Mouse (Mus musculus): ENCODE measurements at regions not wholly inside any gene's neighbourhood (a gene's known extent, or its start where the extent isn't known, plus 50 kb on each side); places are given as distances from the start of the nearest gene placed in this dataset.

DNA sequence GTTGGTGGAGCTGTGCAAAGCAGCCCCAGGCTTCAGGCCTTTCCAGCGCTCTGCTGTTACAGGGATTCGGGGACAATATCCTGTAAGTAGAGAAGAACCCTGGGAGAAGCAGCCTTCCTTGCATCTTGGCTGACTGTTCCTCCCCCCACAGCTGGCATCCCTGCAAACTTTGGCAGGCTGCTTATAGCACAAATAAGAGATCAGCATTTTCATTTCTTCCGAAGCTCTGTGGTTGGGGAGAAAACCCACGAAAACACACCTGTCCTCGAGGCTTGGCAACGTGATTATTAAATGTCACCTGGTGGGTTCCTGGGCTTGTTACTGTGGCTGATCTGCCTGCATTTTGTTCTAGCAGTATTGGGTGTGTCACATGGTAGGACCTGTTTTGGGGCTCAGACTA lies 86.5 kb upstream of the Eef2kmt start:
- no peak overlapping the region for H3K27ac ChIP-seq
- no peaks in the 10 kb centered on the region for H3K36me3 ChIP-seq (replicated peaks)
- H3K4me1 ChIP-seq: no peaks in the 10 kb centered on the region
- 87% methylated on average over 6 of the region's 6 CpGs for WGBS
- H3K27me3 ChIP-seq (ENCODE audit: poor library complexity, severe bottlenecking): no peaks in the 10 kb centered on the region
- DNase-seq (ENCODE audit: extremely low spot score, low spot score): no peak
- H3K9me3 ChIP-seq: no peaks in the 10 kb centered on the region
- H3K4me3 ChIP-seq: no peak overlapping the region

DNA sequence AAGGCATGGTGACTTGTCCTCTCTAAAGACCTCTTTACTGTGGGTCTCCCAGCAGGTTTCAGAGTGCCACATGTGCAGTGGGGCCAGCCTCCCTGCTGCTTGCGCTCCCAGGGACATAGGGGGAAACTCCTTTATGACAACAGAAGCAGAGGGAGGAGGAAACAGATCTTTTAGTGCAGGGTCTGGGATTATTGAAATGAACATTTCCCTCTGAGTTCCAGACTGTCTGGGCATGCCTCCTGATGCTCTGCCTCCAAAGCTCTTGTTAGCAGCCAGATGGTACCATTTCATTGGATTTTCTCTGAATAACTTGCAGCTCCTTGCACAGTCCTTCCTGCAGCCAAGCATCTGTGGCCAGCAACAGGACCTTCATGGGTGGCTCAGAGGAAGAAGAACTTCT lies 60.5 kb upstream of the Eef2kmt start:
- H3K9me3 ChIP-seq: no peaks in the 10 kb centered on the region
- no peak for DNase-seq (ENCODE audit: extremely low spot score, low spot score)
- H3K4me1 ChIP-seq: no peaks in the 10 kb centered on the region
- no peaks in the 10 kb centered on the region for H3K27me3 ChIP-seq (ENCODE audit: poor library complexity, severe bottlenecking)
- no peak overlapping the region for H3K4me3 ChIP-seq
- H3K27ac ChIP-seq: no peak overlapping the region
- H3K36me3 ChIP-seq (replicated peaks): no peaks in the 10 kb centered on the region
- 91% methylated on average over 1 of the region's 1 CpGs for WGBS

- no peaks in the 10 kb centered on the region for H3K4me1 ChIP-seq
- H3K9me3 ChIP-seq: no peaks in the 10 kb centered on the region
- H3K36me3 ChIP-seq (replicated peaks): no peaks in the 10 kb centered on the region
- no peak for DNase-seq (ENCODE audit: extremely low spot score, low spot score)
- H3K4me3 ChIP-seq: no peak overlapping the region
- H3K27ac ChIP-seq: no peak overlapping the region
- H3K27me3 ChIP-seq (ENCODE audit: poor library complexity, severe bottlenecking): peaks cover 12% of the 10 kb centered on the region
- 80% methylated on average over 6 of the region's 6 CpGs for WGBS
Measured at GRCm38 (mm10) chr16:5313261-5313660, 57.5 kb upstream of the Eef2kmt start.

DNA sequence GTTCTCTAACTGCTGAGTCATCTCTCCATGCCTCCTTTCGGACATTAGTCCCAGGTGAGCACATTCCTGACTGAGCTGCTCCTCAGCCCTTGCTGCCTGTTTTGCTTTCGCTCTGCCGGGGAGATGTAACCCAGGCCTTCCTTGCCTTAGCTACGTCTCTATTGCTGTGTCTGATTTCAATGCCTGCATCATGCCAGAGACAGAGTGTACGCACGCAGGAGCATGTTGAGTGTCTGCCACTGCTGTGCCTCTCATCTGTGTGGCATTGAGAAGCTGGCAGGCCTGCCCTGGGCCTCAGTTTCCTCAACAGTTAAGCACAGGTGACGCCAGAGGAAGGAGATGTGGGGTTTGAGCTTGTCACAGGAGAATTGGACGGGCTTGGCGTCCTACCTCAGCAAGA lies 55.7 kb upstream of the Eef2kmt start:
- Histone ChIP-seq H3K4me1 (peaks cover 10% of the 10 kb centered on the region; the same call in 1 of the 2 replicates), H3K9me3 (no peaks in the 10 kb centered on the region), H3K27me3 (ENCODE audit: poor library complexity, severe bottlenecking) (peaks cover 27% of the 10 kb centered on the region), H3K27ac (no peak overlapping the region), H3K4me3 (no peak overlapping the region), H3K36me3 (replicated peaks) (no peaks in the 10 kb centered on the region)
- DNase-seq (ENCODE audit: extremely low spot score, low spot score): no peak
- WGBS: 91% methylated on average over 9 of the region's 9 CpGs

GRCm38 (mm10) chr16:5310736-5311135 lies 55.0 kb upstream of the Eef2kmt start:
- 91% methylated on average over 10 of the region's 10 CpGs for WGBS
- no peaks in the 10 kb centered on the region for H3K9me3 ChIP-seq
- peaks cover 10% of the 10 kb centered on the region; the same call in 1 of the 2 replicates for H3K4me1 ChIP-seq
- peaks cover 27% of the 10 kb centered on the region for H3K27me3 ChIP-seq (ENCODE audit: poor library complexity, severe bottlenecking)
- H3K36me3 ChIP-seq (replicated peaks): no peaks in the 10 kb centered on the region
- DNase-seq (ENCODE audit: extremely low spot score, low spot score): no peak
- no peak overlapping the region for H3K27ac ChIP-seq
- no peak overlapping the region for H3K4me3 ChIP-seq

DNA sequence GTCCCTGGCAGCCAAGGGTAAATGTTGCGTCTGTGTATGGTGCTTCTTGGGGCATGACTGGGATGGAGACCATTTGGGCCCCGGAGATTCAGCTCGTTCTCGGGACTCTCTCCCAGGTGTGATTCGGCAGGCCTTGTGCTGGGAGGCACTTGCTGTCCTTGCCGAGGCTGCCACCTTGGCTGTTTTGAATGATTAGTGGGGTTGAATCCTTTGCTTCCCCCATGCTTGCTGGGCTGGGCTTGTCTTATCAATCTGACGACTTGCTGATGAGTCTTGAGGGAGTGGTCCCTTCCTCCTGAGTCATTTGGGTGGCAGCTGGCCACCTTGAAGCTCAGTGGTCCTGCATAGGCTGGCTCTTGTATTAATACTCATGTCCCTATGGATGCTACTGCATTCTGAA lies 52.0 kb upstream of the Eef2kmt start:
- Histone ChIP-seq H3K36me3 (replicated peaks) (no peaks in the 10 kb centered on the region), H3K27ac (no peak overlapping the region), H3K27me3 (ENCODE audit: poor library complexity, severe bottlenecking) (peaks cover 27% of the 10 kb centered on the region), H3K4me3 (no peak overlapping the region), H3K9me3 (no peaks in the 10 kb centered on the region), H3K4me1 (peaks cover 10% of the 10 kb centered on the region; the same call in 1 of the 2 replicates)
- 83% methylated on average over 7 of the region's 7 CpGs for WGBS
- no peak for DNase-seq (ENCODE audit: extremely low spot score, low spot score)

- Histone ChIP-seq H3K9me3 (no peaks in the 10 kb centered on the region), H3K27ac (peak overlapping the region; percentile 83; the same call in 1 of the 2 replicates), H3K4me1 (peaks cover 10% of the 10 kb centered on the region; the same call in 1 of the 2 replicates), H3K4me3 (peak overlapping the region; percentile 59), H3K27me3 (ENCODE audit: poor library complexity, severe bottlenecking) (peaks cover 27% of the 10 kb centered on the region), H3K36me3 (replicated peaks) (no peaks in the 10 kb centered on the region)
- WGBS: 69% methylated on average over 7 of the region's 7 CpGs
- no peak for DNase-seq (ENCODE audit: extremely low spot score, low spot score)
Measured at GRCm38 (mm10) chr16:5307249-5307605, 51.4 kb upstream of the Eef2kmt start.

GRCm38 (mm10) chr16:5306588-5307248 lies 50.9 kb upstream of the Eef2kmt start:
- Histone ChIP-seq H3K36me3 (replicated peaks) (no peaks in the 10 kb centered on the region), H3K9me3 (no peaks in the 10 kb centered on the region), H3K27ac (peak overlapping the region; percentile 83), H3K4me1 (peaks cover 10% of the 10 kb centered on the region; the same call in 1 of the 2 replicates), H3K27me3 (ENCODE audit: poor library complexity, severe bottlenecking) (peaks cover 27% of the 10 kb centered on the region), H3K4me3 (peak overlapping the region; percentile 59)
- peak; percentile 95 for DNase-seq (ENCODE audit: extremely low spot score, low spot score)
- WGBS: 2% methylated on average over 36 of the region's 36 CpGs
